Comparison of ENCODE assay signal across 8 mouse cellular contexts in genomic region chr7:89337711-89338349, GRCm38 (mm10).
DNase-seq lines count a peak whose midpoint lies in the region; ATAC-seq and TF ChIP-seq lines count a peak whose summit lies in the region.

No protein-coding gene starts in this region.

- 24% methylated on average over 10 of the region's 10 CpGs for WGBS in heart, embryonic 14.5 days
- 34% methylated on average over 10 of the region's 10 CpGs for WGBS in forebrain, embryonic 15.5 days
- 15% methylated on average over 10 of the region's 10 CpGs for WGBS in macrophage (ENCODE audit: missing documents)

- no peaks in the 10 kb centered on the region for H3K27me3 ChIP-seq in heart, embryonic 14.5 days (ENCODE audit: control insufficient read depth, insufficient read depth, low read length)
- H3K27me3 ChIP-seq in forebrain, embryonic 15.5 days: no peaks in the 10 kb centered on the region

- H3K9me3 ChIP-seq in heart, embryonic 14.5 days (ENCODE audit: control insufficient read depth, low read length): no peaks in the 10 kb centered on the region
- H3K9me3 ChIP-seq in ES-E14 (ENCODE audit: control insufficient read depth, insufficient read depth, low read depth, low read length): no peaks in the 10 kb centered on the region
- H3K9me3 ChIP-seq in forebrain, embryonic 15.5 days: no peaks in the 10 kb centered on the region

- H3K4me1 ChIP-seq in heart, embryonic 14.5 days (ENCODE audit: control insufficient read depth in 2 of 2, insufficient read depth in 2 of 2, low read length in 2 of 2): peaks cover 0 to 26% of the 10 kb centered on the region in 2 experiments; a peak in 3 of 4 replicates
- peaks cover 4 to 7% of the 10 kb centered on the region in 2 experiments; a peak in 3 of 4 replicates for H3K4me1 ChIP-seq in ES-E14 (ENCODE audit: control insufficient read depth in 2 of 2, insufficient read depth in 2 of 2, low read length in 2 of 2, poor library complexity in 1 of 2)
- H3K4me1 ChIP-seq in forebrain, embryonic 15.5 days: peaks cover 37% of the 10 kb centered on the region

- H3K4me2 ChIP-seq in heart, embryonic 14.5 days (ENCODE audit: low read length): peak overlapping the region; percentile 89
- H3K4me2 ChIP-seq in forebrain, embryonic 15.5 days (replicated peaks): peak overlapping the region; percentile 82

- H3K79me2 ChIP-seq in macrophage (ENCODE audit: inconsistent target): peaks cover 56% of the 10 kb centered on the region

- 0 out of 2 replicates have a peak, but pooled peaks cover 7% of the 10 kb centered on the region for H3K36me3 ChIP-seq in heart, embryonic 14.5 days (ENCODE audit: control insufficient read depth, insufficient read depth, low read length)
- no peaks in the 10 kb centered on the region for H3K36me3 ChIP-seq in ES-E14 (ENCODE audit: control insufficient read depth, insufficient read depth, low read length, poor library complexity, severe bottlenecking)
- H3K36me3 ChIP-seq in forebrain, embryonic 15.5 days: no peaks in the 10 kb centered on the region
- no peaks in the 10 kb centered on the region for H3K36me3 ChIP-seq in macrophage (ENCODE audit: inconsistent target)

- ATAC-seq in heart, embryonic 14.5 days (ENCODE audit: insufficient number of reproducible peaks, insufficient read depth, low FRiP score, low read depth): peak; percentile 51
- peak; percentile 29 for ATAC-seq in forebrain, embryonic 15.5 days (replicated peaks)
- ATAC-seq in erythroid progenitor cell, adult 5-6 weeks (replicated peaks; ENCODE audit: low FRiP score, poor library complexity, severe bottlenecking): no peak

- H3K4me3 ChIP-seq in heart, embryonic 14.5 days (ENCODE audit: control insufficient read depth in 1 of 2, insufficient read depth in 1 of 2, low read depth in 1 of 2, low read length in 2 of 2): peak overlapping the region; percentile 97 to 98
- H3K4me3 ChIP-seq in ES-E14 (ENCODE audit: insufficient read depth in 1 of 2, low read depth in 1 of 2, low read length in 2 of 2, poor library complexity in 1 of 2, severe bottlenecking in 1 of 2) (peak overlapping the region; percentile 94 to 98), macrophage (ENCODE audit: inconsistent target) (peak overlapping the region; percentile 95)
- H3K4me3 ChIP-seq in forebrain, embryonic 15.5 days: peak overlapping the region; percentile 65

- in situ Hi-C loops in ES-E14 (cut with MboI; ENCODE audit: low sequenced_read_pairs in 2 of 2, unreplicated experiment in 2 of 2): no loop called here

- peak overlapping the region in 1 of 2 experiments; percentile 66; a peak in 3 of 4 replicates for H3K27ac ChIP-seq in heart, embryonic 14.5 days (replicated peaks in 1 of 2; ENCODE audit: control insufficient read depth in 1 of 2, insufficient read depth in 1 of 2, low read depth in 2 of 2, low read length in 2 of 2)
- H3K27ac ChIP-seq in ES-E14 (ENCODE audit: insufficient read depth, low read depth, low read length, poor library complexity, severe bottlenecking) (no peak overlapping the region; the same call in 1 of the 2 replicates), macrophage (peak overlapping the region; percentile 83)
- H3K27ac ChIP-seq in forebrain, embryonic 15.5 days (replicated peaks): peak overlapping the region; percentile 76; the same call in 1 of the 2 replicates

- peak overlapping the region; percentile 97 for H3K9ac ChIP-seq in heart, embryonic 14.5 days (ENCODE audit: low read length)
- peak overlapping the region; percentile 86 for H3K9ac ChIP-seq in ES-E14 (ENCODE audit: insufficient read depth, low read depth, low read length, poor library complexity, severe bottlenecking)
- H3K9ac ChIP-seq in forebrain, embryonic 15.5 days (replicated peaks): peak overlapping the region; percentile 83

- DNase-seq in heart, adult 18-20 months: no peak
- DNase-seq in ES-E14 (ENCODE audit: low read depth, low spot score): no peak
- no peak for DNase-seq in frontal cortex, adult 2 months (ENCODE audit: extremely low spot score in 1 of 2, low spot score in 1 of 2)
- DNase-seq in thymus, postnatal 10 days (ENCODE audit: low spot score in 2 of 2): no peak

TF ChIP-seq in ES-E14, 5 proteins besides CTCF, POLR2A, EP300 and RAD21:
- TF ChIP-seq ZNF384 (IDR thresholded peaks at IDR 0.05; ENCODE audit: low read depth, low read length): no peak
- TF ChIP-seq CHD2 (IDR thresholded peaks at IDR 0.05; ENCODE audit: low read depth, low read length): no peak
- no peak for TF ChIP-seq HCFC1 (IDR thresholded peaks at IDR 0.05; ENCODE audit: borderline replicate concordance, insufficient read depth, low read length)
- no peak for TF ChIP-seq ZC3H11A (IDR thresholded peaks at IDR 0.05; ENCODE audit: borderline replicate concordance, low read depth, low read length)
- no peak for TF ChIP-seq MAFK (IDR thresholded peaks at IDR 0.05; ENCODE audit: insufficient read depth, low read depth, low read length)
